Mouse (Mus musculus) urinary bladder, postnatal 25 days (tissue): Measurements from ENCODE around the gene E130218I03Rik.

ENCODE experiments used
- DNase-seq: peaks from one replicate; pipeline ENCODE4 v3.0.0; 2022; ENCODE audit warnings: low spot score

Gene E130218I03Rik

DNA sequence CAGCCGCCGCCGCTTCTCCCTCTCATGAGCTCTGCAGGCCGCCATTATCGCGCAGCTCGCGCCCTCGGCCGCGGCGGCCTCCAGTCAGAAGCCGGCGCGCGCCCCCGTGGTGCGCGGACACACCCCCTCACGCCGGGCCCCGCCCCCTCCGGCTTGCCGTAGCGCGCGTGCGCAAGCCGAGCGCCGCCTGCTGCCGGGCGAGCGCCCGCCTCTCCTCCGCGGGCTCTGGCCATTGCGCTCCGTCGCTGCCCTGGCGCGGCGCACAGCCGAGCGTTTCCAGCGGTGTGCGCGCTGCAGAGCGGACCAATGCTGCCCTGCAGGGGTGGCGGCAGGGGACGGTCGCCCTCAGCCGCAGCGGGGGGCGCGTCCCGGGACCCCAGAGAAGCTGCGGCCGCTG lies 43.7 kb downstream of the E130218I03Rik start:
- DNase-seq, result peak; percentile 99

DNA sequence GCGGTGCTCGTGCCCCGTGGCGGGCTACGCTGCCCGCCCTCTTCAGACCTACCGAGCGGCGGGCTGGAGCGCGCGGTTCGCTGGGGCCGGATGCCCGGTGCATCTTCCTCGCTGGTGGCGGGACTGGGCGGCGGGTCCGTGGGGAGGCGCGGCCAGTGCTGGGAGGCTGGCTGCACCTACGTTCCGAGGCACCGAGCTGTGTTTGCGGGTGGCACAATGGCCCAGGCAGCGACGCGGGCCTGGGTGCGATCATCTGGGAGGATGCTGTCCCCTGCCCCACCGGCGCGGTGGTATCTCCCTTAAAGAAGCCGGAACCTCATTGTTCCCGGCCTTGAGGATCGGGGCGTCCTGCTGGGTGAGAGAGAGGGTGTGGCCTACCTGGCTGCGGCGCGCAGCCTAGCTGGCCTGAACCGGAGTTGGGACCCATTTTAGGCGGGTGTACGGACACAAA lies 44.1 kb downstream of the E130218I03Rik start, which contains the start of gene Pdik1l:
TSS of gene Pdik1l (minus strand) at position 321 of the 451 bp plus-strand sequence.
- DNase-seq, result peak; percentile 55

DNA sequence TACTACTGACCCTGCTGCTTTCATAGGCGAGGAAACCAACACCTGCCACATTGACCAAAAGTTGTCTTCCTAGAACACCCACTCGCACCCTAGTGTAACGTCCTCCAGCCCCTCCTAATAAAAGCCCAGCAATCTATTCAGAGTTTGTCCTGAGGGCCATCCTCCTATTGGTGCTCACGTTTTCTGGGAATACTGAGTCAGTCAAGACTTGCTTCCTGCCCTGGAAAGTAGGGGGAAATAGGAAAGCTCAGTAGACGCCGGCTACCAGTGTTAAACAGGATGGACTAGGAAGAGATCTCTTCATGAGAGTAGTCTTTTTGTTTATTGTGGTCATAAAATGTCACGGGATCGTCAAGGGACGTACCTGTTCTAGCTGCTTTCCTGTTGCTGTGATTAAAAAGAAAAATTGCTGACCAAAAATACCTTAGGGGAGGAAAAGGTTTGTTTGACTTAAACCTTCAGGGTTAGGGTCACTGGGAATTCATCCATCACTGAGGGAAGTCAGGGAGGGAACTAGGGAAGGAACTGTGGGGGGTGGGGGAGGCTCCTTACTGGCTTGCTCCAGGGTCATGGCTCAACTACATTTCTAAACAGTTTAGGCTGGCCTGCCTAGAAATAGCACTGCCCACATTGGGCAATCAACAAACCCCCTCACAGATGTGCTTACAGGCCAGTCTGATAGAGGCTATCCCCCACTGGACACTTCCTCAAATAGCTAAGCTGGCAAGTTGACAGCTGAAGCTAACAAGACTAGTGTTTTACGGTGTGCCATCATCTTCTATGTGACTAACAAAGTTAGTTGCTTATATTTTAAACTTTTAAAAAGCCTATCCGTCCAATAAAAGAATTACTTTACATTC lies 45.2 kb downstream of the E130218I03Rik start:
- DNase-seq, result no peak

DNA sequence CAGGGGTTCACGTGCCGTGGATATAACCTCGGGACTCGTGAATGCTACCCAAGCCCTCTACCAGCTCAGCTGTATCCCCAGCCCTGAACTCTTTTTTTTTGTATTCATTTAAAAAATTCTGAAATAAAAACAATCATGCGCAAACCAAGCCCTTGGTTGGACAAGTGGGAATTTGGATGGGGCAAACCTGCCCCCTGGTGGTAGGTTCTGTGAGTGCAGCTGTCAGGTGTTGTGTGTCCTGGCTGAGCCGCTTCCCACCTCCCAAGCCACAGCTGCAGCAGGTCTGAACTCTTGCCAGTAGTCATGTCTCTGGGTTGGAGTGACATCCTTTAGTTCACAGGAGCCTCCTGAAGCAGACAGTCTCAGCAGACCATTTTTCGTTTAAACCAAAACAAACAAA lies 48.6 kb downstream of the E130218I03Rik start:
- DNase-seq, result peak; percentile 77

DNA sequence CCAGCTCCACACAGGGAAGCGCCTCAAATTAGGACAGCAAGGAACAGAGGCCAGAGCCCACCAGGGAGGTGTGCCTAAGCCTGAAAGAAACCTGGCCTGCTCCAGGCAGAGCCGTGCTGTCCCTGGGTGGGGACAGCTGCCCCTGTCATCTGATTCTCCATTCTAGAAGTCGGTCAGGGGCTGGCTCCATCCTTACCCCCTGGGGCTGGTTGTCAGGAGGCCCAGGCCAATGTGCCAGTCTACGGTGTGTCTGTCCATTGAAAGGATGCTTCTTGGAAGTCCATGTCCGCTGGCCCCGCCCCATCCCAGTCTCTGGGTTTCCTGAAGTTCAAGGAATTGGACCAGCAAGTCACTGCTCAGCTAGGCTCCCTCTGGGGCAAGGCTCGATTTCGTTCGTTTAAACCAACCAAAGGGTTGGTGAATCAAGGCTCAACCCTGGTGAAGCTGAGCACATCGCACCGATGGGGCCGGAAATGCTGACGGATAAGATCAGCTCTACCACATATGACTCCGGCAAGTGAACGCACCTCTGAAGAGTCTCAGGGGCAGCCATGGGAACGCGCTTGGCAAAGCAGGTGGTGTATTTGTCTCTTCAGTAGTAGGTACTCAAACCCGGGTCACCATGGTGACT lies 49.7 kb downstream of the E130218I03Rik start:
- no peak for DNase-seq

DNA sequence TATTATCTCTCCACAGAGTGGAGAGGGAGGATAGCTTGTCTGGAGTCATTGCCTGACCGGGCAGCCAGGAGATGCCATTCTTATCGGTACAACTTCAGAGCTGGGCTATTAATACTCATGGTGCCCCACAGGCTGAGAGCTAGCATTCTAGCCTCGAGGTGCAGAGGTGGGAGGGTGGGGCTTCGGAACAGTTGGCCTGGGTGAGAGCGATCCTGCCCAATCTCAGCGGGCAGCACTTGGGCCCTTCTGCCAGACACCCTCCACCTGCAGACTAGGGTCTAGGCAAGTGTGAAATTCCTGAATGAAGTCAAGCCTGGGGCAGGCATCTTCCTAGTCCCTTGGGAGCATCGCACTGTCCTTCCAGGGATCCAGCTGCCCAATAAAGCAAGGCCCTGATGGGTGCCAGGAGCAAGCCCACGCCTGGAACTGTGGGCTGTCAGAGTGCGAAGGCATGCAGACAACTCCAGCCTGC lies 50.3 kb downstream of the E130218I03Rik start:
- DNase-seq, result no peak
